In genomic region chr1:78488752-78489492, GRCm38 (mm10) we compare ENCODE assay signal across 8 mouse cellular contexts. TPM values are rescaled to one million over a fixed set of nuclear protein-coding genes. Genes with fewer than 3 reads are reported as not detected.
DNase-seq lines count a peak whose midpoint lies in the region; ATAC-seq and TF ChIP-seq lines count a peak whose summit lies in the region.

Gene Farsb, minus strand, starts transcription at chr1:78488897.

- H3K36me3 ChIP-seq in megakaryocyte, embryonic 14.5 days (replicated peaks; ENCODE audit: low read length), result peaks cover 18% of the 10 kb centered on the region

- peak within 1 kb of the TSS; percentile 73; the same call in 1 of the 2 replicates for H3K27ac ChIP-seq in cortical plate, adult 2 months (ENCODE audit: insufficient read depth, low read length)

- H3K4me3 ChIP-seq in cortical plate, adult 2 months (ENCODE audit: insufficient read depth, low read length), result peak within 1 kb of the TSS; percentile 76
- H3K4me3 ChIP-seq in megakaryocyte, embryonic 14.5 days (replicated peaks), result peak within 1 kb of the TSS; percentile 98

- no peak for TF ChIP-seq CTCF in cortical plate, adult 2 months (IDR thresholded peaks at IDR 0.05; ENCODE audit: extremely low read depth, insufficient read depth, low read length)

- peak; percentile 79 for TF ChIP-seq POLR2A in cortical plate, adult 2 months (IDR thresholded peaks at IDR 0.05; ENCODE audit: extremely low read depth, insufficient read depth, low read length)

- peak; percentile 89 for ATAC-seq in activated CD4-positive, CD25-positive, alpha-beta regulatory T cell, adult 4 months

- no peaks in the 10 kb centered on the region for H3K27me3 ChIP-seq in megakaryocyte, embryonic 14.5 days (replicated peaks)

- H3K9me3 ChIP-seq in megakaryocyte, embryonic 14.5 days, result no peaks in the 10 kb centered on the region

- no peaks in the 10 kb centered on the region; the same call in 1 of the 2 replicates for H3K4me1 ChIP-seq in cortical plate, adult 2 months (ENCODE audit: control insufficient read depth, insufficient read depth, low read length)
- peaks cover 47% of the 10 kb centered on the region for H3K4me1 ChIP-seq in megakaryocyte, embryonic 14.5 days

- DNase-seq in gastrocnemius, adult 8-10 months (ENCODE audit: low spot score in 2 of 2), result peak; percentile 85 to 91
- DNase-seq in hindlimb bud, embryonic 11.5 days (ENCODE audit: extremely low spot score, low read depth, low spot score), result peak; percentile 96
- peak; percentile 82 to 85 for DNase-seq in left cerebral cortex, adult 8-10 months (ENCODE audit: low spot score in 2 of 2)
- DNase-seq in right cerebral cortex, postnatal 10 days (ENCODE audit: low spot score in 2 of 2), result peak; percentile 93 to 95
- DNase-seq in urinary bladder, postnatal 25 days (ENCODE audit: low spot score), result peak; percentile 84

RNA-seq across cellular contexts. Expression of gene Farsb, which starts in this region (rescaled TPM):
- 10 to 100 TPM; 65.2 to 75.3 TPM for polyA plus RNA-seq in activated CD4-positive, CD25-positive, alpha-beta regulatory T cell, adult 4 months (2017; shearing (Covaris generic))
- polyA plus RNA-seq in cortical plate, adult 2 months (2012; rRNA removed), result 55.6 and 55.8 TPM in 2 replicates
- 10 to 100 TPM; 57.1 to 63.6 (median 58.9) TPM for total RNA-seq in gastrocnemius, adult 8-10 months (2022)
- total RNA-seq in left cerebral cortex, adult 8-10 months (2022), result 10 to 100 TPM; 58.2 to 64.4 (median 60.6) TPM
- 0.95 and 3.4 TPM in 2 replicates for polyA plus RNA-seq in megakaryocyte, embryonic 14.5 days (2012; ENCODE audit: insufficient read depth, low replicate concordance)

Comparison
In these comparisons a context has a peak if more than half of its experiments do, and no peak if none do; other contexts are left out.
1. Peak in every context shown above with its lines: DNase-seq, ATAC-seq, H3K4me3 ChIP-seq and H3K27ac ChIP-seq.
2. RNA of gene Farsb (polyA plus RNA-seq): 65.2 to 75.3 TPM in activated CD4-positive, CD25-positive, alpha-beta regulatory T cell, adult 4 months and 55.6 to 55.8 TPM in cortical plate, adult 2 months; 0.95 to 3.4 TPM in megakaryocyte, embryonic 14.5 days; every median in the first group is over 10 times any median in the second.